Mouse (Mus musculus) liver, embryonic 14.5 days (tissue): Measurements from ENCODE around the gene Sf3b1.

ENCODE experiments used
- CTCF ChIP-seq: IDR thresholded peaks from 2 replicates; pipeline ENCODE4 v1.5.1; 2016; ENCODE audit warnings: antibody characterized with exemption, low read depth, control low read depth
- EP300 ChIP-seq: IDR thresholded peaks from 2 replicates; pipeline ENCODE4 v1.6.1; 2016; ENCODE audit warnings: antibody characterized with exemption, low read depth

DNA sequence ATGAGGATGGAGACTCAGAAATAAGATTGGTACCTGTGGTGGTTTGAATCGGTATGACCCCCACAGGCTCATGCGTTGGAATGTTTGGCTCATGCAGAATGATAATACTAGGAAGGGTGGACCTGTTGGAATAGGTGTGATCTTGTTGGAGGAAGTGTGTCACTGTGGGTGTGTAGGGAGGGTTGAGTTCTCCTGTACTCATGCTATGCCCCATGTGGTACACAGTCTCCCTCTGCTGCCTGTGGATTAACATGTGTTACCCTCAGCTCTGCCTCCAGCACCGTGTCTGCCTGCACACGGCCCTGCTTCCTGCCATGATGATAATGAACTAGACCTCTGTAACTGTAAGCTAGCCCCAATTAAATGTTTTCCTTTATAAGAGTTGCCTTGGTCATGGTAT lies 72.4 kb downstream of the Sf3b1 start:
- TF ChIP-seq CTCF (peak; percentile 20; the same call in 1 of the 2 replicates), EP300 (no peak)
